Mouse (Mus musculus): ENCODE data around the gene Fam84b. TPM values are rescaled to one million over a fixed set of nuclear protein-coding genes. Genes with fewer than 3 reads are reported as not detected.

The Fam84b gene
- polyA plus RNA-seq, 1 experiment from 2014 or later: 13.6 TPM

DNA sequence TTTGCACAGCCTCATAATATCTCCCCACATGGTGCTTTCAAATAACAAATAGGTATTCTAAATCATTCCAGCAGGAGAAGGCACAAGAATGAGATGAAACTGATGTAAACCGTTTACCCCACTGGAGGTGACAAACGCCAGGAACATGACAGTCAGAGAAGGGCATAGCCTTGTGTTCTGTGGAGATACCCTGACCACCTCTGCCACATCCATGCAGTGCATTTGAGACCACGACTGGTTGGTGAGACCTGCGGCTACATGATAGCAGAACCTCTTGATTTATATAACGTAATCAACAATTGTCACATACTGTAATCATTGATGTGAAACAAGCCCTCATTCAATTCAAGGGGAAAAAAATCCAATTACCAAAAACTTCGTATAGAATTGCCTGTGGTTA is 22.1 kb upstream of the Fam84b start:
- Histone ChIP-seq H3K4me3 (ENCODE audit: low read depth, low read length) (no peak overlapping the region), H3K36me3 (ENCODE audit: control insufficient read depth, insufficient read depth, low read length) (no peaks in the 10 kb centered on the region), H3K4me2 (replicated peaks; ENCODE audit: low read depth) (no peak overlapping the region), H3K27me3 (ENCODE audit: control insufficient read depth, insufficient read depth, low read length) (no peaks in the 10 kb centered on the region), H3K4me1 (replicated peaks; ENCODE audit: control insufficient read depth, insufficient read depth) (no peaks in the 10 kb centered on the region), H3K9me3 (ENCODE audit: control insufficient read depth, low read length) (no peaks in the 10 kb centered on the region), H3K9ac (ENCODE audit: low read length) (no peak overlapping the region), H3K27ac (replicated peaks) (no peak overlapping the region)
- 82% methylated on average over 6 of the region's 6 CpGs for WGBS
- no peak for TF ChIP-seq EP300 (optimal IDR thresholded peaks at IDR 0.05)
- TF ChIP-seq CTCF (IDR thresholded peaks at IDR 0.05; ENCODE audit: low read depth): no peak
- DNase-seq (ENCODE audit: low spot score): no peak
- no peak for ATAC-seq (ENCODE audit: low FRiP score, low TSS enrichment)

- no peak overlapping the region for H3K27ac ChIP-seq (replicated peaks)
- H3K27me3 ChIP-seq (ENCODE audit: control insufficient read depth, insufficient read depth, low read length): no peaks in the 10 kb centered on the region
- WGBS: 89% methylated on average over 3 of the region's 3 CpGs
These were observed 8.8 kb upstream of the Fam84b start for GRCm38 (mm10) chr15:60862417-60862816.

GRCm38 (mm10) chr15:60855112-60855511 is 1.5 kb upstream of the Fam84b start:
- no peaks in the 10 kb centered on the region for H3K9me3 ChIP-seq (ENCODE audit: control insufficient read depth, low read length)

More at GRCm38 (mm10) chr15:60862417-60862816, 8.8 kb upstream of the Fam84b start:
- TF ChIP-seq EP300 (optimal IDR thresholded peaks at IDR 0.05) (no peak), CTCF (IDR thresholded peaks at IDR 0.05; ENCODE audit: low read depth) (no peak)
- H3K36me3 ChIP-seq (ENCODE audit: control insufficient read depth, insufficient read depth, low read length): no peaks in the 10 kb centered on the region
- no peak overlapping the region for H3K4me2 ChIP-seq (replicated peaks; ENCODE audit: low read depth)
- H3K4me3 ChIP-seq (ENCODE audit: low read depth, low read length): no peak overlapping the region
- no peaks in the 10 kb centered on the region for H3K9me3 ChIP-seq (ENCODE audit: control insufficient read depth, low read length)
- ATAC-seq (ENCODE audit: low FRiP score, low TSS enrichment) (no peak), DNase-seq (ENCODE audit: low spot score) (no peak)
- H3K9ac ChIP-seq (ENCODE audit: low read length): no peak overlapping the region
- H3K4me1 ChIP-seq (replicated peaks; ENCODE audit: control insufficient read depth, insufficient read depth): no peaks in the 10 kb centered on the region

GRCm38 (mm10) chr15:60854151-60854550 is 573 bp upstream of the Fam84b start:
- H3K9ac ChIP-seq (ENCODE audit: low read length): no peak overlapping the region
- 77% methylated on average over 4 of the region's 4 CpGs for whole genome bisulfite sequencing
- no peak for DNase-seq (ENCODE audit: low spot score)
- no peak overlapping the region for H3K27ac ChIP-seq (replicated peaks)
- ATAC-seq (ENCODE audit: low FRiP score, low TSS enrichment): no peak
- H3K4me2 ChIP-seq (replicated peaks; ENCODE audit: low read depth): no peak overlapping the region
- H3K27me3 ChIP-seq (ENCODE audit: control insufficient read depth, insufficient read depth, low read length): no peaks in the 10 kb centered on the region
- H3K36me3 ChIP-seq (ENCODE audit: control insufficient read depth, insufficient read depth, low read length): no peaks in the 10 kb centered on the region
- TF ChIP-seq CTCF (IDR thresholded peaks at IDR 0.05; ENCODE audit: low read depth) (no peak), EP300 (optimal IDR thresholded peaks at IDR 0.05) (no peak)
- no peaks in the 10 kb centered on the region for H3K4me1 ChIP-seq (replicated peaks; ENCODE audit: control insufficient read depth, insufficient read depth)
- no peaks in the 10 kb centered on the region for H3K9me3 ChIP-seq (ENCODE audit: control insufficient read depth, low read length)
- no peak overlapping the region for H3K4me3 ChIP-seq (ENCODE audit: low read depth, low read length)

More at GRCm38 (mm10) chr15:60855112-60855511, 1.5 kb upstream of the Fam84b start:
- DNase-seq (ENCODE audit: low spot score): no peak
- no peak overlapping the region for H3K27ac ChIP-seq (replicated peaks)
- H3K36me3 ChIP-seq (ENCODE audit: control insufficient read depth, insufficient read depth, low read length): no peaks in the 10 kb centered on the region
- no peaks in the 10 kb centered on the region for H3K27me3 ChIP-seq (ENCODE audit: control insufficient read depth, insufficient read depth, low read length)
- H3K4me2 ChIP-seq (replicated peaks; ENCODE audit: low read depth): no peak overlapping the region
- ATAC-seq (ENCODE audit: low FRiP score, low TSS enrichment): no peak
- TF ChIP-seq CTCF (IDR thresholded peaks at IDR 0.05; ENCODE audit: low read depth): no peak
- no peak for TF ChIP-seq EP300 (optimal IDR thresholded peaks at IDR 0.05)
- H3K9ac ChIP-seq (ENCODE audit: low read length): no peak overlapping the region
- H3K4me1 ChIP-seq (replicated peaks; ENCODE audit: control insufficient read depth, insufficient read depth): no peaks in the 10 kb centered on the region
- 67% methylated on average over 1 of the region's 1 CpGs for WGBS
- no peak overlapping the region for H3K4me3 ChIP-seq (ENCODE audit: low read depth, low read length)

DNA sequence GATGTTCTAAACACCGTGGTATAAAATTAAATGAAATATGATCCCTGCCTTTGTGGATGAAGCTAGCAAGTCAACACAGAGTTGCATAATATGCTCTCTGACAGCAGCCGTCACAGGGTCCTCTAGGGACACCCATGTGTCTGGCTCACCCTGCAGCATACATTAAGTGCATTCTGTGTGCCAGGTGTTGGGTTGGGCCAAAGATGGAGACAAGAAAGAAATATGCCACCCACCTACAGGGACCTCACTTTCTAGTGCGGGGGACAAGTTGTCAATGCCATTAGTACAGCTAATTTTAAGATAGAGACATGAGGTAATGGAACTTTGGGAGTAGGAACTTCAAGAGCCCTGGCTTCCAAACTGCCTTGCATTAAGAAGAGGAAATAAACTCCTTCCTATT is 4.9 kb downstream of the Fam84b start:
- 57% methylated on average over 3 of the region's 3 CpGs for WGBS

GRCm38 (mm10) chr15:60846291-60846690 is 7.3 kb downstream of the Fam84b start:
- no peak overlapping the region for H3K27ac ChIP-seq (replicated peaks)
- no peaks in the 10 kb centered on the region for H3K4me1 ChIP-seq (replicated peaks; ENCODE audit: control insufficient read depth, insufficient read depth)
- H3K4me2 ChIP-seq (replicated peaks; ENCODE audit: low read depth): no peak overlapping the region
- ATAC-seq (ENCODE audit: low FRiP score, low TSS enrichment) (no peak), DNase-seq (ENCODE audit: low spot score) (no peak)
- no peaks in the 10 kb centered on the region for H3K9me3 ChIP-seq (ENCODE audit: control insufficient read depth, low read length)
- 44% methylated on average over 6 of the region's 6 CpGs for whole genome bisulfite sequencing
- H3K27me3 ChIP-seq (ENCODE audit: control insufficient read depth, insufficient read depth, low read length): no peaks in the 10 kb centered on the region
- H3K4me3 ChIP-seq (ENCODE audit: low read depth, low read length): no peak overlapping the region
- H3K9ac ChIP-seq (ENCODE audit: low read length): no peak overlapping the region
- no peak for TF ChIP-seq CTCF (IDR thresholded peaks at IDR 0.05; ENCODE audit: low read depth)
- TF ChIP-seq EP300 (optimal IDR thresholded peaks at IDR 0.05): no peak
- H3K36me3 ChIP-seq (ENCODE audit: control insufficient read depth, insufficient read depth, low read length): no peaks in the 10 kb centered on the region

More for the DNA sequence above, 4.9 kb downstream of the Fam84b start:
- Histone ChIP-seq H3K9ac (ENCODE audit: low read length) (no peak overlapping the region), H3K9me3 (ENCODE audit: control insufficient read depth, low read length) (no peaks in the 10 kb centered on the region), H3K4me1 (replicated peaks; ENCODE audit: control insufficient read depth, insufficient read depth) (no peaks in the 10 kb centered on the region), H3K4me3 (ENCODE audit: low read depth, low read length) (no peak overlapping the region), H3K27me3 (ENCODE audit: control insufficient read depth, insufficient read depth, low read length) (no peaks in the 10 kb centered on the region), H3K36me3 (ENCODE audit: control insufficient read depth, insufficient read depth, low read length) (no peaks in the 10 kb centered on the region), H3K27ac (replicated peaks) (no peak overlapping the region), H3K4me2 (replicated peaks; ENCODE audit: low read depth) (no peak overlapping the region)
- DNase-seq (ENCODE audit: low spot score): no peak
- no peak for ATAC-seq (ENCODE audit: low FRiP score, low TSS enrichment)
- TF ChIP-seq EP300 (optimal IDR thresholded peaks at IDR 0.05) (no peak), CTCF (IDR thresholded peaks at IDR 0.05; ENCODE audit: low read depth) (no peak)
